Mouse (Mus musculus): Measurements from ENCODE around the gene Troap. TPM values are rescaled to one million over a fixed set of nuclear protein-coding genes. Genes with fewer than 3 reads are reported as not detected.
A peak's percentile ranks its signal among the peaks of the same experiment; 100 is the strongest.

Troap gene
- total and polyA plus RNA-seq, 3 experiments: 25.8 to 70.2 TPM; not detected in 1

DNA sequence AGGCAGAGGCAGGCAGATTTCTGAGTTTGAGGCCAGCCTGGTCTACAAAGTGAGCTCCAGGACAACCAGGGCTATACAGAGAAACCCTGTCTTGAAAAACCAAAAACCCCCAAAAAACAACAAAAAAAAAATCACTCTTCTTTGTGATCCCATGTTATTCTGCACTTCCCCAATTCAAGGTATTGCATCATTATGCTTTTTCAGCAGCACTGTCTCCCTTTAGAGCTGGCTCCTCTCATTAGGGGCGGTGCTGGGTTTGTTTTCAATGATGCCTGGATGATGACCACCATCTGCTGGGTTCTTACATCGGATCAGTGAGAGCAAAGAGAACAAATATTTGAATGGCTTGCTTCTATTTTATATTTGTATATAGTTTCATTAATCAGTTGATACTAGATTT lies 48.3 kb downstream of the Troap start:
- Histone ChIP-seq H3K4me3 (ENCODE audit: control insufficient read depth in 1 of 2, insufficient read depth in 1 of 2, low read depth in 2 of 2, low read length in 2 of 2) (no peak overlapping the region), H3K36me3 (ENCODE audit: control insufficient read depth in 1 of 2, insufficient read depth in 2 of 2, low read length in 2 of 2) (peaks cover 0 to 11% of the 10 kb centered on the region in 2 experiments; a peak in 2 of 4 replicates), H3K9me3 (replicated peaks; ENCODE audit: insufficient read depth, low read length) (no peaks in the 10 kb centered on the region), H3K27ac (ENCODE audit: control insufficient read depth, low read depth, low read length) (no peak overlapping the region), H3K79me2 (ENCODE audit: control insufficient read depth, insufficient read depth, low read length, poor library complexity) (peaks cover 6% of the 10 kb centered on the region), H3K9ac (ENCODE audit: control insufficient read depth, low read depth, low read length, poor library complexity, severe bottlenecking) (no peak overlapping the region), H3K27me3 (ENCODE audit: control insufficient read depth in 1 of 2, insufficient read depth in 2 of 2, low read length in 2 of 2) (no peaks in the 10 kb centered on the region), H3K4me1 (ENCODE audit: control insufficient read depth in 1 of 2, insufficient read depth in 2 of 2, low read length in 2 of 2) (peaks cover 6 to 7% of the 10 kb centered on the region in 2 experiments)
- peak; percentile 77 for DNase-seq (ENCODE audit: low read depth, low spot score)
- TF ChIP-seq KAT2A (conservative IDR thresholded peaks at IDR 0.05; ENCODE audit: low read depth, low read length): no peak; the same call in 1 of the 2 replicates
- no peak for TF ChIP-seq USF1 (IDR thresholded peaks at IDR 0.05; ENCODE audit: low read depth, low read length)
- TF ChIP-seq RCOR1 (IDR thresholded peaks at IDR 0.05; ENCODE audit: low read depth, low read length): 0 out of 2 replicates have a peak, but pooled peaks have one; percentile 13
- no peak for TF ChIP-seq RAD21 (IDR thresholded peaks at IDR 0.05; ENCODE audit: low read depth, low read length)
- TF ChIP-seq MAZ (IDR thresholded peaks at IDR 0.05; ENCODE audit: low read depth, low read length): no peak
- no peak for TF ChIP-seq POLR2AphosphoS2 (IDR thresholded peaks at IDR 0.05; ENCODE audit: low read length)
- TF ChIP-seq CHD1 (IDR thresholded peaks at IDR 0.05; ENCODE audit: low read depth, low read length): no peak
- TF ChIP-seq SIN3A (IDR thresholded peaks at IDR 0.05; ENCODE audit: low read length): no peak
- no peak for TF ChIP-seq ZKSCAN1 (IDR thresholded peaks at IDR 0.05; ENCODE audit: low read depth, low read length)
- no peak for TF ChIP-seq MEF2A (IDR thresholded peaks at IDR 0.05; ENCODE audit: extremely low read depth, insufficient replicate concordance, low read depth, low read length, poor library complexity, severe bottlenecking)
- TF ChIP-seq BHLHE40 (IDR thresholded peaks at IDR 0.05; ENCODE audit: borderline replicate concordance, low read depth, low read length): no peak
- no peak for TF ChIP-seq HCFC1 (IDR thresholded peaks at IDR 0.05; ENCODE audit: low read depth, low read length)
- TF ChIP-seq SMC3 (IDR thresholded peaks at IDR 0.05; ENCODE audit: low read depth, low read length): no peak
- TF ChIP-seq POLR2AphosphoS5 (IDR thresholded peaks at IDR 0.05; ENCODE audit: borderline replicate concordance, low read depth, low read length): no peak
- TF ChIP-seq POLR2A (IDR thresholded peaks at IDR 0.05; ENCODE audit: control insufficient read depth in 1 of 2, insufficient read depth in 1 of 2, low read depth in 1 of 2, low read length in 2 of 2, poor library complexity in 1 of 2): no peak
- no peak for TF ChIP-seq MYB (IDR thresholded peaks at IDR 0.05; ENCODE audit: low read depth, low read length)
- no peak; the same call in 1 of the 2 replicates for TF ChIP-seq JUND (IDR thresholded peaks at IDR 0.05; ENCODE audit: low read depth, low read length)
- peak; percentile 57 for TF ChIP-seq ETS1 (IDR thresholded peaks at IDR 0.05; ENCODE audit: low read depth, low read length)
- TF ChIP-seq MAX (IDR thresholded peaks at IDR 0.05; ENCODE audit: low read length): no peak
- no peak for TF ChIP-seq ZC3H11A (IDR thresholded peaks at IDR 0.05; ENCODE audit: low read depth, low read length)
- TF ChIP-seq CHD2 (IDR thresholded peaks at IDR 0.05; ENCODE audit: low read length): no peak
- peak; percentile 16 to 39; a peak in 1 of 4 replicates for TF ChIP-seq EP300 (IDR thresholded peaks at IDR 0.05; ENCODE audit: low read depth in 1 of 2, low read length in 2 of 2)
- TF ChIP-seq UBTF (IDR thresholded peaks at IDR 0.05; ENCODE audit: borderline replicate concordance, insufficient read depth, low read depth, low read length): no peak
- no peak for TF ChIP-seq ZMIZ1 (IDR thresholded peaks at IDR 0.05; ENCODE audit: low read depth, low read length)
- TF ChIP-seq TBP (IDR thresholded peaks at IDR 0.05; ENCODE audit: low read depth, low read length): no peak
- no peak for TF ChIP-seq CTCF (IDR thresholded peaks at IDR 0.05 in 2 of 3, conservative IDR thresholded peaks at IDR 0.05 in 1 of 3; ENCODE audit: control insufficient read depth in 1 of 3, insufficient read depth in 1 of 3, low read depth in 2 of 3, low read length in 3 of 3, poor library complexity in 1 of 3, severe bottlenecking in 1 of 3)
- TF ChIP-seq NELFE (IDR thresholded peaks at IDR 0.05; ENCODE audit: low read depth, low read length): no peak
- no peak for TF ChIP-seq MYC (IDR thresholded peaks at IDR 0.05; ENCODE audit: low read depth, low read length)
- peak; percentile 44; the same call in 1 of the 2 replicates for TF ChIP-seq MAFK (IDR thresholded peaks at IDR 0.05; ENCODE audit: borderline replicate concordance, low read depth, low read length)
- no peak for TF ChIP-seq USF2 (IDR thresholded peaks at IDR 0.05; ENCODE audit: borderline replicate concordance in 1 of 2, insufficient read depth in 1 of 2, low read depth in 1 of 2, low read length in 2 of 2)
- TF ChIP-seq GATA1 (IDR thresholded peaks at IDR 0.05; ENCODE audit: low read depth, low read length): no peak
- TF ChIP-seq ELF1 (IDR thresholded peaks at IDR 0.05; ENCODE audit: low read depth, low read length): no peak
- TF ChIP-seq TCF12 (IDR thresholded peaks at IDR 0.05; ENCODE audit: low read depth, low read length): no peak
- TF ChIP-seq GABPA (IDR thresholded peaks at IDR 0.05; ENCODE audit: low read depth, low read length): no peak
- peak; percentile 81 for TF ChIP-seq ZNF384 (IDR thresholded peaks at IDR 0.05; ENCODE audit: low read depth, low read length)

Data from MEL (cell line).